Mouse (Mus musculus) cerebellum, adult 2 months (tissue): ENCODE measurements at regions not wholly inside any gene's neighbourhood (a gene's known extent, or its start where the extent isn't known, plus 50 kb on each side); places are given as distances from the start of the nearest gene placed in this dataset.

Source experiments
- CTCF ChIP-seq: fragments of 200-500 bp; IDR thresholded peaks from 2 replicates; pipeline ENCODE4 v1.5.1; 2011; ENCODE audit warnings: low read depth, mild to moderate bottlenecking, control low read depth, low read length, moderate library complexity, borderline replicate concordance; ENCODE audit not compliant: insufficient read depth
- POLR2A ChIP-seq: fragments of 200-500 bp; IDR thresholded peaks from 2 replicates; pipeline ENCODE4 v1.6.1; 2011; ENCODE audit warnings: low read length, control low read depth, borderline replicate concordance; ENCODE audit not compliant: insufficient read depth

GRCm38 (mm10) chr6:50713297-50713696, 59.1 kb upstream of the Npvf start:
- TF ChIP-seq CTCF (no peak), POLR2A (no peak)
